Mouse (Mus musculus): ENCODE measurements at regions not wholly inside any gene's neighbourhood (a gene's known extent, or its start where the extent isn't known, plus 50 kb on each side); places are given as distances from the start of the nearest gene placed in this dataset.

- no peak for DNase-seq (ENCODE audit: low spot score in 2 of 2)
Measured at GRCm38 (mm10) chr8:59499618-59500017, 587.2 kb upstream of the Galntl6 start.

DNA sequence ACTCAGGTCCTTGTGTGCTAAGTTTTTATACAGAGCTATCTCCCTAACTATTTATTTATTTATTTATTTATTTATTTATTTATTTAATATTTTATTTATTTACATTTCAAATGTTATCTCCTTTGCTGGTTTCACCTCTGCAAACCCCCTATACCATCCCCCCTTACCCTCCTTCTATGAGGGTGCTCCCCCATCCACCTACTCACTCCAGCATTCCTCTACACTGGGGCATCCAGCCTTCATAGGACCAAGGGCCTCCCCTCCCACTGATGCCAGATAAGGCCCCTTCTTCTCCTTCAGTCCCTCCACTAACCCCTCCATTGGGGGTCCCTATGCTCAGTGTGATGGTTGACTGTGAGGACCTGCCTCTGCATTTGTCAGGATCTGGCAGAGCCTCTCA lies 579.0 kb upstream of the Galntl6 start:
- DNase-seq (ENCODE audit: low spot score in 2 of 2), result no peak

- no peak for DNase-seq (ENCODE audit: low spot score in 2 of 2)
Measured at GRCm38 (mm10) chr8:59478257-59478656, 565.8 kb upstream of the Galntl6 start.

GRCm38 (mm10) chr8:59474195-59474594 lies 561.8 kb upstream of the Galntl6 start:
- DNase-seq (ENCODE audit: low spot score in 2 of 2), result no peak

DNA sequence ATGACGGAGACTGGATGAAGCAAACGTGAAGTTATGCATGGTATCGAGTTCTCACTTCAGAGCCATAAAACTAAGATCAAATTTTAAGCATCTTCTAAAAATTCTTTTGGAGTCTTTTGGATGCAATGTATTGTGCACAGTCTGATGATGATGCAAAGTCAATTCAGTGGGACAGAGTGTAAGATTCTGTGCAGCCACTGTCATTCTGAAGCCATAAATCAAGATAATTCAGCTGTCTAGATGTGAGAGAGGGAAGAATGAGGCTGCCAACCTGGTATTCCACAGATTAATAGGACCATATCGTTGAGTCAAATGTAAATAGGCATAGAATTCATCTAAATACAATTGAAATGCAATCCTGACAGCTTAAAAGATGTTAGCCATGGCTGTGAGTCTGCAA lies 536.2 kb upstream of the Galntl6 start:
- no peak for DNase-seq (ENCODE audit: low spot score in 2 of 2)

GRCm38 (mm10) chr8:59403659-59404058 lies 491.2 kb upstream of the Galntl6 start:
- DNase-seq (ENCODE audit: low spot score in 2 of 2), result no peak

GRCm38 (mm10) chr8:59389706-59390105 lies 477.3 kb upstream of the Galntl6 start:
- no peak for DNase-seq (ENCODE audit: low spot score in 2 of 2)

- DNase-seq (ENCODE audit: low spot score in 2 of 2), result no peak
Measured at GRCm38 (mm10) chr8:59384711-59385110, 472.3 kb upstream of the Galntl6 start.

GRCm38 (mm10) chr8:59352983-59353382 lies 440.5 kb upstream of the Galntl6 start:
- DNase-seq (ENCODE audit: low spot score in 2 of 2), result peak; percentile 4 to 35

DNA sequence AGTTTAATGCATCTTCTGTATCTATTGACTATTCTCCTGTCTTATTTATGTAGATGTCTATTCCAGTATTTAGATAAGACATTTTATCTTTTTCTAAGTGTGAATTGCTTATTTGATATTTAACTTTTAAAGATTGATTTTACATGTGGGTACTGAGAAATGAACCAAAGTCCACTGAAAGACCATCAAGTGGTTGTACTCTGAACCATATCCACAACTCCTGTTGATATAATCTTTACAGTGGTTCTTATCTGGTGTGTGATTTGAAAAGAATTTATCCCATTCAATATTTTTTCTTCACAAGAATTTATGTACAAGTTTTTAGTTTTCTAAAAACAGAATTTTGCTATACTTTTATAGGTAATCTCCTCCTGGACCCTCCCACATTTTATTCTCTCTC lies 422.6 kb upstream of the Galntl6 start:
- no peak for DNase-seq (ENCODE audit: low spot score in 2 of 2)
